Mouse (Mus musculus) heart, embryonic 11.5 days (tissue): ENCODE measurements around the gene Plekhg2. TPM values are rescaled to one million over a fixed set of nuclear protein-coding genes. Genes with fewer than 3 reads are reported as not detected.

Experiments
- ATAC-seq: fragments of 200-750 bp; cut with Nextera tagmentation; replicated peaks from 2 replicates; pipeline ENCODE4 v1.8.0; 2017; ENCODE audit warnings: moderate library complexity; ENCODE audit not compliant: insufficient number of reproducible peaks, low FRiP score, low TSS enrichment
- H3K27ac ChIP-seq: fragments of 300-500 bp; sonication (generic); 2 replicates; pipeline ENCODE4 v1.5.1; 2014; ENCODE audit warnings: mild to moderate bottlenecking, low read depth, low read length
- H3K27me3 ChIP-seq: fragments of 300-500 bp; sonication (generic); 2 replicates; pipeline ENCODE4 v1.6.1; 2014; ENCODE audit warnings: mild to moderate bottlenecking, low read length, mixed read lengths; ENCODE audit not compliant: control insufficient read depth, insufficient read depth
- H3K36me3 ChIP-seq: fragments of 300-500 bp; sonication (generic); 2 replicates; pipeline ENCODE4 v1.6.1; 2014; ENCODE audit warnings: mild to moderate bottlenecking, low read length, moderate library complexity, mixed read lengths; ENCODE audit not compliant: control insufficient read depth, insufficient read depth
- H3K4me1 ChIP-seq: fragments of 300-500 bp; sonication (generic); 2 replicates; pipeline ENCODE4 v1.6.1; 2014; ENCODE audit warnings: low read length; ENCODE audit not compliant: control insufficient read depth, insufficient read depth
- H3K4me2 ChIP-seq: fragments of 300-500 bp; sonication (generic); 2 replicates; pipeline ENCODE4 v1.6.1; 2014; ENCODE audit warnings: mild to moderate bottlenecking, moderate library complexity
- H3K4me3 ChIP-seq: fragments of 300-500 bp; sonication (generic); 2 replicates; pipeline ENCODE4 v1.5.1; 2014; ENCODE audit warnings: low read depth, low read length
- H3K9ac ChIP-seq: fragments of 300-500 bp; sonication (generic); 2 replicates; pipeline ENCODE4 v1.6.1; 2014; ENCODE audit warnings: mild to moderate bottlenecking, low read depth, low read length, moderate library complexity
- H3K9me3 ChIP-seq: fragments of 300-500 bp; sonication (generic); replicated peaks from 2 replicates; pipeline ENCODE4 v1.6.1; 2016; ENCODE audit warnings: low read length; ENCODE audit not compliant: control insufficient read depth
- WGBS: fragments of 180-500 bp; shearing (Covaris S2); extraction: QIAGEN DNeasy Blood & Tissue Kit; methylation state at CpG from one replicate; pipeline ENCODE4 v1.1.7; 2014; ENCODE audit not compliant: insufficient replicate concordance; 5-methylcytosine and 5-hydroxymethylcytosine counted together
- polyA plus RNA-seq: library from polyadenylated mRNA; unstranded; fragments of >200 nt; fragmentation: Nextera tagmentation; extraction: Ambion mirVana; gene quantifications from 2 replicates; pipeline ENCODE4 v1.2.1, GENCODE M21; 2014

Plekhg2 gene
- polyA plus RNA-seq, 1 experiment from 2014 or later: 44.6 TPM

DNA sequence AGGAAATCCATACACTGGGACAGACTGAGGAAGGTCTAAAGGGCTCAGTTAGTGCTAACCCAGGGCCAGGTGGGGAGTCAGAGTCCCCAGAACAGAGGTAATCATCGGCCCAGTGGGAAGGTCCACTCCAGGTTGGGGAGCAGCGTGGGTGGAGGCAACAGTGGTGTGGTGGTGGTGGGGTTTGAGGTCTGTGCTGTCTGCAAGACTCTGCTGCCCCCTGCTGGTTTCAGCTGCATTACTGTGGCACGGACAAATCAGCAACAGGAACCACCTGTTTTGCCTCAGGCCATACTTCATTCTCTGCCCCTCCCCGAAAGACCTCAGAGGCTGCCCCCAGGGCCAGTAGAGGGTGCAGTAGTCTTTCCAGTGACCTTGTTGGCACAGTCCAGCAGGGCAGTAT lies 14.1 kb upstream of the Plekhg2 start:
- H3K4me3 ChIP-seq: no peak overlapping the region
- 11% methylated on average over 4 of the region's 4 CpGs for WGBS
- no peak overlapping the region for H3K27ac ChIP-seq
- no peak for ATAC-seq
- H3K4me1 ChIP-seq: peaks cover 20% of the 10 kb centered on the region
- H3K36me3 ChIP-seq: peaks cover 15% of the 10 kb centered on the region
- H3K27me3 ChIP-seq: no peaks in the 10 kb centered on the region
- no peak overlapping the region for H3K9ac ChIP-seq
- no peak overlapping the region for H3K4me2 ChIP-seq
- no peaks in the 10 kb centered on the region for H3K9me3 ChIP-seq

DNA sequence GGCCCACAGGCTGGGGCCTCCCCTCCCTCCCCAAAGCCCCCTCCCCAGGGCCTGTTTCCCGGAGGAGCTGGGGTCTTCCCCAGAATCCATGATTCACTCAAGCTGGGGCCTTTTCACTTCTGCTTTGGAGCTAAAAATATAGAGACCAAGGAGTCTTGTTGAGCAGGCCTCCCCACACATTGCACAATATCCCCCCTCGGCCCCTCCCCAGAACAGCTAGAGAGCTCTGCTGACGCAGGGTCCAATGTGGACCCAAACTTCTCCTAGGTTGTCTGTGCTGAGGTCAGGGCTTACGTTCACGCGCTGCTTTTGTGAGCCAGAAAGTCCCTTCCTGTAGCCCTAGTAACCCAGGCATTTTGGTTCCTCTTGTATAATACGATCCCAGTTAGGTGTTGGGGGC lies 13.6 kb upstream of the Plekhg2 start:
- Histone ChIP-seq H3K27ac (no peak overlapping the region), H3K4me2 (no peak overlapping the region), H3K9ac (no peak overlapping the region), H3K9me3 (no peaks in the 10 kb centered on the region), H3K36me3 (peaks cover 15% of the 10 kb centered on the region), H3K27me3 (no peaks in the 10 kb centered on the region), H3K4me1 (peaks cover 22% of the 10 kb centered on the region), H3K4me3 (no peak overlapping the region)
- no peak for ATAC-seq
- 79% methylated on average over 7 of the region's 7 CpGs for WGBS

DNA sequence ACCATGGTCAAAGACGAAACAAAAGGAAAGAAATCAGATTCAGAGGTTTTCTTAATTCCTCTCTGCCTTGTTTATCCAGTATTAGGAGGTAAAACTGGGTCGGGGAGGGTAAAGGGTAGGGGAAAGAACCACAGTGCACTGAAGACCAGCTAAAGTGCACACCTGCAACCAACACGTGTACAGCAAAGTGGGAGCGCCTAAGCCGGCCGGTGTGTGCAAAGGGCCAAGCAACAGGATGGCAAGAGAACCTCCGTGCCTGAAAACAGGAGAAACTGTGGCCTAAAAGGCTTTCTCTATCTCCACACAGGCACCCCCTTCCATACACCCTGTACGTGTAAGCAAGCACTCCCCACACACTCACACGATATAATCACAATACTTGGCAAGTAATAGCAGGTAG lies 12.8 kb upstream of the Plekhg2 start:
- Histone ChIP-seq H3K36me3 (peaks cover 11% of the 10 kb centered on the region), H3K4me3 (no peak overlapping the region), H3K4me1 (peaks cover 30% of the 10 kb centered on the region), H3K27ac (no peak overlapping the region), H3K4me2 (no peak overlapping the region), H3K27me3 (no peaks in the 10 kb centered on the region), H3K9me3 (no peaks in the 10 kb centered on the region), H3K9ac (no peak overlapping the region)
- no peak for ATAC-seq
- WGBS: 89% methylated on average over 9 of the region's 9 CpGs

DNA sequence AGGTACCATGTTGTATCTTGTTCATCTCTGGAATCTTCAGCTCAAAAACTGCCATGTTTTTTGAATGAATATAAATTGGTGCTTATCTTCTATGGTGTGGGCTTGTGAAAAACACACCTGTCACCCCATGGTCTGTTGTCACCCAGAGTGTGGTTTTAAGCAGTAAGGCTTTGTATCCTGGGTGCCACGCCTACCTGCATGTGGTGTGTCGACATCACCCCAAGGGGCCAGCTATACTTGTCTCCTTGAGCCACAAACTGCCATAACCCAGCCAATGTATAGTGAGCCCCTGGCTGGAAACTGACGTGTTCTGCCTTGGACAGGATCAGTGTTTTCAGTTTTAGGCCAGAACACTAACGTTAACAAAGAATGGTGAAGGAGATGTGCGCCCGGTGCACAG lies 11.8 kb upstream of the Plekhg2 start:
- Histone ChIP-seq H3K9me3 (no peaks in the 10 kb centered on the region), H3K27ac (no peak overlapping the region), H3K4me2 (no peak overlapping the region), H3K4me3 (no peak overlapping the region), H3K36me3 (peaks cover 5% of the 10 kb centered on the region), H3K4me1 (peaks cover 38% of the 10 kb centered on the region), H3K27me3 (no peaks in the 10 kb centered on the region), H3K9ac (no peak overlapping the region)
- 82% methylated on average over 6 of the region's 6 CpGs for WGBS
- ATAC-seq: no peak

DNA sequence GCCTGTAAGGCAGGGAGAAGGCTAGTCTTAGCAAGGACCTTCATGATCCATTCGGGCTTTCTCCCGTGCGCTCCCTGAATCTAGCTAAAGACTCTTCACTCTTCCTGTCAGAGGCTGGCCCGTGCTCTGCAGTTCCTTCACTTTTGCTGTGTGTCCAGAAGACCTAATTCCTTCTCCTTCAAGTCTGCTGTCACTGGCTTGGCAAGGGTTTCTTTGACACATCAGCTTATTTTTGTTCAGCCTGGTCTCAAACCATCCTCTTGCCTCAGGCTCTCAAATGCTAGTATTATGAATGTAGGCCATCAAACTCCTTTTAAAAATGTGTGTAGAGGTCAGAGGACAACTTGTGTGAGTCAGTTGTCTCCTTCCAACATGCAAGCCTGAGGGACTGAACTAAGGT lies 11.2 kb upstream of the Plekhg2 start:
- 69% methylated on average over 4 of the region's 4 CpGs for WGBS

DNA sequence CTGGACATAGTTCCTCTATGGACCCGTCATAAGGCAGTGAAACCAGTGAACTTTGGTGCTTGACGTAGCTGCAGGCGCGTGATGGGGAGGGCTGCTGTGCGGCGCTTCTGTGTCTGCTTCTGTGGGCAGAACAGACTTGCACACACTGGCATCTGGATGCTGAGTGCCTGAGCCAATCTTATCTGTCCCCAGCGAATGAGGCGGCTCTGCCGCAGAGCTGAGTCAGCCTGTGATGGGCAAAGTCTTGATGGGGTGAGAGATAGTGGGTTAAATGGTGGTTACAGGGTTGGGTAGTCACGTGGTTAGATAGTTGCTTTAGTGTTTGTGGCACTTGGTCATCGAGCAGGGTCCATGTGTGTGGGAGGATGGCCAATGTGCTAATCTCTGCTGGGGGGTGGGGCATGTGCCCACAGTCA lies 10.6 kb upstream of the Plekhg2 start:
- Histone ChIP-seq H3K27ac (peak overlapping the region; percentile 98), H3K4me1 (peaks cover 42% of the 10 kb centered on the region), H3K9ac (peak overlapping the region; percentile 16; the same call in 1 of the 2 replicates), H3K27me3 (no peaks in the 10 kb centered on the region), H3K36me3 (no peaks in the 10 kb centered on the region), H3K9me3 (no peaks in the 10 kb centered on the region), H3K4me2 (peak overlapping the region; percentile 67), H3K4me3 (0 out of 2 replicates have a peak overlapping the region, but pooled peaks have one; percentile 0)
- ATAC-seq: no peak
- WGBS: 14% methylated on average over 11 of the region's 11 CpGs

More for the DNA sequence above, 11.2 kb upstream of the Plekhg2 start:
- Histone ChIP-seq H3K4me1 (peaks cover 38% of the 10 kb centered on the region), H3K9ac (no peak overlapping the region), H3K27me3 (no peaks in the 10 kb centered on the region), H3K36me3 (no peaks in the 10 kb centered on the region; the same call in 1 of the 2 replicates), H3K4me2 (no peak overlapping the region; the same call in 1 of the 2 replicates), H3K9me3 (no peaks in the 10 kb centered on the region), H3K4me3 (no peak overlapping the region), H3K27ac (peak overlapping the region; percentile 98)
- ATAC-seq: no peak

DNA sequence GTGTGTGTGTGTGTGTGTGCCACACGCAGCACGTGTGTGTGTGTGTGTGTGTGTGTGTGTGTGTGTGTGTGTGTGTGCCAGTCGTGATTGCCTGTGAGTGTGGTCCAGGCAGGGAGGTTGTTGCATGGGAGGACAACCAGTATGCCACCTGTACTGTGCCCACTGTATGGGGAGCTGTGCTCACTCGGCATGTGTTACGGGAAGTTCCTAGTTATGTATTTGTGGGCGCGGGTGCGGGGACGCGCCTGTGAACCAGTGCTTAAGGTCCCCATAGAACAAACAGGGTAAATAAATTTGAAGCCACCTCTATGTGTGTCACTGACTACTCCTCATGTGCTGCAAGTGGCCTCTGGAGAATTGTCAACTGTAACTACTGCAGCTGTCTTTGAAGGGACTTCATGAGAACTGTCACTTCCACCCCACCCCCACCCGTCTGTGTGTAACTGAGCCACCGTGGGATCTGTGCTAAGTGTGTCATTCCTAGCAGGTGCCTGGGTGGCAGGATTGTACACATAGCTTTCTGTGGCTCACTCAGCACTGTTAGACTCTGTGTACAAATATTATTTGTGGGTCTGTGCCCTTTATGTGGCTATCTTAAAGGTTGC lies 10.1 kb upstream of the Plekhg2 start:
- H3K4me3 ChIP-seq: peak overlapping the region; percentile 35; the same call in 1 of the 2 replicates
- peak overlapping the region; percentile 52 for H3K9ac ChIP-seq
- peaks cover 47% of the 10 kb centered on the region for H3K4me1 ChIP-seq
- H3K27me3 ChIP-seq: no peaks in the 10 kb centered on the region
- peak overlapping the region; percentile 98 for H3K27ac ChIP-seq
- WGBS: 44% methylated on average over 12 of the region's 12 CpGs
- peak overlapping the region; percentile 67 for H3K4me2 ChIP-seq
- no peaks in the 10 kb centered on the region for H3K9me3 ChIP-seq
- no peaks in the 10 kb centered on the region for H3K36me3 ChIP-seq
- ATAC-seq: no peak; the same call in 1 of the 2 replicates

DNA sequence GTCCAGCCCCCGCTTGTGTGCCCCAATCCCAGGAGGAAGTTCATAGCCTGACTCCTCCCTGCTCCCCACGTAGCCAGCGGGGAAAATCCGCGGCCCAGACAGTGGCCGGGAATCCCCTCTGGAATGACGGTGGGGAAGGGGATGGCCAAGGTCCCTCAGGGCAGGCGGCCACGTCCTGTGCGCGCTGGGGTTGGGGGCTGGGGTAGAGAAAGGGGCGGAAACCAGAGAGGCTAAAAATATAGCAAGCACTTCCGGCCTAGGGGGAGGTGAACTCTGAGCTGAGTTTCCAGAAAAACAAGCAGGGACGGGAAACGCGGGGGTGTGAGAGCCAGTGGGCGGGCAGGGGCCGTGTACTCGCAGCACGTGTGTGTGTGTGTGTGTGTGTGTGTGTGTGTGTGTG lies 9.5 kb upstream of the Plekhg2 start:
- no peaks in the 10 kb centered on the region for H3K36me3 ChIP-seq
- peak overlapping the region; percentile 98 for H3K27ac ChIP-seq
- peak; percentile 58 for ATAC-seq
- H3K27me3 ChIP-seq: no peaks in the 10 kb centered on the region
- H3K4me3 ChIP-seq: peak overlapping the region; percentile 35
- WGBS: 3% methylated on average over 20 of the region's 20 CpGs
- peak overlapping the region; percentile 67 for H3K4me2 ChIP-seq
- H3K9me3 ChIP-seq: no peaks in the 10 kb centered on the region
- peak overlapping the region; percentile 73 for H3K9ac ChIP-seq
- peaks cover 52% of the 10 kb centered on the region for H3K4me1 ChIP-seq
